Mouse (Mus musculus): ENCODE results near the gene Eif2ak1. TPM values are rescaled to one million over a fixed set of nuclear protein-coding genes. Genes with fewer than 3 reads are reported as not detected.
"Not testable (repeated sequence)": the region's sequence is repeated elsewhere in the genome, so short reads cannot be mapped to it uniquely, and the experiment has no call there.

The Eif2ak1 gene
- polyA plus RNA-seq (2015; fragmentation: Nextera tagmentation; extraction: Ambion mirVana) = 46.3 and 46.8 TPM in 2 replicates

GRCm38 (mm10) chr5:143817116-143817930 lies at the start of gene Eif2ak1:
Gene Eif2ak1, plus strand, starts transcription at chr5:143817788.
- under 1% methylated on average over 37 of the region's 37 CpGs for WGBS
- Histone ChIP-seq H3K9me3 (no peaks in the 10 kb centered on the region), H3K27ac (peak within 1 kb of the TSS; percentile 22; the same call in 1 of the 2 replicates), H3K4me3 (peak within 1 kb of the TSS; percentile 77), H3K36me3 (no peaks in the 10 kb centered on the region), H3K27me3 (no peaks in the 10 kb centered on the region), H3K4me2 (replicated peaks) (peak within 1 kb of the TSS; percentile 79), H3K4me1 (peaks cover 14% of the 10 kb centered on the region), H3K9ac (peak within 1 kb of the TSS; percentile 87)
- peak; percentile 99 for ATAC-seq (ENCODE audit: low FRiP score, low read depth)

GRCm38 (mm10) chr5:143781951-143782350 lies 35.6 kb upstream of the Eif2ak1 start:
- no peak overlapping the region for H3K4me3 ChIP-seq

GRCm38 (mm10) chr5:143785391-143785790 lies 32.2 kb upstream of the Eif2ak1 start:
- Histone ChIP-seq H3K4me3 (no peak overlapping the region), H3K9ac (no peak overlapping the region), H3K27ac (no peak overlapping the region), H3K9me3 (0 out of 2 replicates have a peak, but pooled peaks cover 4% of the 10 kb centered on the region), H3K27me3 (no peaks in the 10 kb centered on the region), H3K36me3 (no peaks in the 10 kb centered on the region), H3K4me1 (no peaks in the 10 kb centered on the region), H3K4me2 (replicated peaks) (no peak overlapping the region)
- 86% methylated on average over 6 of the region's 6 CpGs for WGBS
- no peak for ATAC-seq (ENCODE audit: low FRiP score, low read depth)

More at GRCm38 (mm10) chr5:143781951-143782350, 35.6 kb upstream of the Eif2ak1 start:
- no peak for ATAC-seq (ENCODE audit: low FRiP score, low read depth)
- H3K27ac ChIP-seq = no peak overlapping the region
- no peak overlapping the region for H3K9ac ChIP-seq
- no peaks in the 10 kb centered on the region for H3K4me1 ChIP-seq
- no peaks in the 10 kb centered on the region for H3K27me3 ChIP-seq
- WGBS = 84% methylated on average over 8 of the region's 8 CpGs
- H3K4me2 ChIP-seq (replicated peaks) = no peak overlapping the region
- H3K36me3 ChIP-seq = no peaks in the 10 kb centered on the region
- 0 out of 2 replicates have a peak, but pooled peaks cover 4% of the 10 kb centered on the region for H3K9me3 ChIP-seq

- not testable (repeated sequence) for H3K4me1 ChIP-seq; H3K9ac ChIP-seq; H3K36me3 ChIP-seq; H3K27ac ChIP-seq; H3K4me2 ChIP-seq (replicated peaks); H3K27me3 ChIP-seq; H3K9me3 ChIP-seq; H3K4me3 ChIP-seq; ATAC-seq (ENCODE audit: low FRiP score, low read depth)
- 83% methylated on average over 6 of the region's 6 CpGs for WGBS
These were observed 16.4 kb upstream of the Eif2ak1 start for GRCm38 (mm10) chr5:143801216-143801615.

GRCm38 (mm10) chr5:143804056-143804765 lies 13.4 kb upstream of the Eif2ak1 start:
- no peak overlapping the region for H3K27ac ChIP-seq
- no peaks in the 10 kb centered on the region for H3K27me3 ChIP-seq
- H3K36me3 ChIP-seq = no peaks in the 10 kb centered on the region
- no peaks in the 10 kb centered on the region for H3K4me1 ChIP-seq
- H3K4me2 ChIP-seq (replicated peaks) = no peak overlapping the region
- H3K4me3 ChIP-seq = no peak overlapping the region
- H3K9me3 ChIP-seq = no peaks in the 10 kb centered on the region
- ATAC-seq (ENCODE audit: low FRiP score, low read depth) = no peak
- WGBS = 88% methylated on average over 18 of the region's 18 CpGs
- H3K9ac ChIP-seq = no peak overlapping the region

- Histone ChIP-seq H3K36me3 (no peaks in the 10 kb centered on the region), H3K27me3 (no peaks in the 10 kb centered on the region), H3K4me3 (no peak overlapping the region), H3K9me3 (no peaks in the 10 kb centered on the region), H3K9ac (no peak overlapping the region), H3K4me1 (no peaks in the 10 kb centered on the region), H3K27ac (no peak overlapping the region), H3K4me2 (replicated peaks) (no peak overlapping the region)
- ATAC-seq (ENCODE audit: low FRiP score, low read depth) = no peak
- 70% methylated on average over 3 of the region's 3 CpGs for WGBS
These were observed 10.3 kb upstream of the Eif2ak1 start for GRCm38 (mm10) chr5:143807268-143807667.

DNA sequence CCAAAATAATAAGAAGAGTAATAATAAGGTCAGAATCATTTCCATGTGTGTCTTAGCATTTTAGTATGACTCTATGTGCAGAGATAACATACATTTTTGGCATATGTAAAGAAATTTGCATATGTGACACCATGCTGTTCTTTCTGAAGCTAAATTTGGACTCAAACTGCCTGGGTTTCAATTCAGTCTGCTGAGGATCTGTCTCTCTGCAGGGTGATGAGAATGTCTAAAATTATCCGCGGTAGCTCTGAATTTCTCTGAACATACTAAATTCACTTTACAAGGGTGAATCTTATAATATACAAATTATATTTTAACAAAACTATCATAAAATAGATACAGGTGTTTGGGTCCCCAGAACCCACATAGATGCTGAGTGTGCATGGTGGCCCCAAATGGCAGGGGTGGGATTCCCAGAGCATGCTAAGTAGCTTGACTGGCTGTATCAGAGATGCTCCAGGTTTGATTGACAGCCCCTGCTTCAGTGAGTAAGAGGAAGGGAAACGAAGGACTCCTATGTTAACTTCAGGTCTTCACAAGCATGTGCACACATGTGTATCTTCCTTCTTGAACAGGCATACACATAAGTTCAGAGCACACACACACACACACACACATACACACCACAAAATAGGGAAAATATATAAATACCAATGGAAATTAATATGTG lies 8.0 kb upstream of the Eif2ak1 start:
- Histone ChIP-seq H3K4me3 (no peak overlapping the region), H3K27me3 (no peaks in the 10 kb centered on the region), H3K4me2 (replicated peaks) (no peak overlapping the region), H3K9me3 (no peaks in the 10 kb centered on the region), H3K9ac (no peak overlapping the region), H3K27ac (no peak overlapping the region), H3K36me3 (no peaks in the 10 kb centered on the region), H3K4me1 (no peaks in the 10 kb centered on the region)
- no peak for ATAC-seq (ENCODE audit: low FRiP score, low read depth)
- WGBS = 86% methylated on average over 3 of the region's 3 CpGs

DNA sequence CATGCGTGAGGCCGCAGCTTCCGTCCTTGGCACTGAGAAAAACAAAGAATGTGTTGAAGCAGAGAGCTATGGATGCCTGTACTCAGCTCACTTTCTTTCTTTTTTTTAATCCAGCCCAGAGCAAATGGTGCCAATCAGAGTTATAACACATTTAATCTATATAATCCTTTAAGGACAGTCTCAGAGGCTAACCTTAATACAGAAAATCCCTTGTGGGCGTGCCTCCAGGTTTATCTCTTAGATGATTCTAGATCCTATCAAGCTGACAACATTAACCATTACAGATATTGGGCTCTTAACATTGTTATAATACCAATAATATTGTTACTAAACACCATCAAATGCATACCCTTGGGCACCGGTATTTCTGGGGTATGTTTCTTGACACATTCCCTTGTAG lies 5.9 kb upstream of the Eif2ak1 start:
- 88% methylated on average over 5 of the region's 5 CpGs for WGBS
- no peak overlapping the region for H3K9ac ChIP-seq
- H3K36me3 ChIP-seq = no peaks in the 10 kb centered on the region
- no peak overlapping the region for H3K4me2 ChIP-seq (replicated peaks)
- H3K27me3 ChIP-seq = no peaks in the 10 kb centered on the region
- ATAC-seq (ENCODE audit: low FRiP score, low read depth) = no peak
- no peak overlapping the region for H3K27ac ChIP-seq
- no peaks in the 10 kb centered on the region for H3K9me3 ChIP-seq
- H3K4me3 ChIP-seq = no peak overlapping the region
- H3K4me1 ChIP-seq = no peaks in the 10 kb centered on the region

DNA sequence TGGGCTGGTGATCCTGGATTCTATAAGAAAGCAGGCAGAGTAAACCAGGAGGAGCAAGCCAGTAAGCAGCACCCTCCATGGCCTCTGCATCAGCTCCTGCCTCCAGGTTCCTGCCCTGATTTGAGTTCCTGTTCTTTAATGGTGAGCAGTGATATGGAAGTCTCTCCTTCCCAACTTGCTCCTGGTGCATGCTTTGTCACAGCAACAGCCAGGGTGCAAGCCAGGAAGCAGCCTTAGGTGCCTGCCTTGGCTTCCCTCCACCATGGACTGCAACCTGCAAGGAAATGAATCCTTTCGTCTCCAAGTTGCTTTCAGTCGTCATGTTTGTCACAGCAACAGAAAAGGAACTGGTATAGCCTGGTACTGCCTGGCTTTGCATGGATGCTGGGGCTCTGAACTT lies 3.0 kb upstream of the Eif2ak1 start:
- Histone ChIP-seq H3K36me3 (no peaks in the 10 kb centered on the region), H3K4me2 (replicated peaks) (no peak overlapping the region), H3K9ac (no peak overlapping the region), H3K9me3 (no peaks in the 10 kb centered on the region), H3K4me3 (no peak overlapping the region), H3K4me1 (peaks cover 14% of the 10 kb centered on the region), H3K27ac (no peak overlapping the region), H3K27me3 (no peaks in the 10 kb centered on the region)
- no peak for ATAC-seq (ENCODE audit: low FRiP score, low read depth)
- WGBS = 78% methylated on average over 2 of the region's 2 CpGs

DNA sequence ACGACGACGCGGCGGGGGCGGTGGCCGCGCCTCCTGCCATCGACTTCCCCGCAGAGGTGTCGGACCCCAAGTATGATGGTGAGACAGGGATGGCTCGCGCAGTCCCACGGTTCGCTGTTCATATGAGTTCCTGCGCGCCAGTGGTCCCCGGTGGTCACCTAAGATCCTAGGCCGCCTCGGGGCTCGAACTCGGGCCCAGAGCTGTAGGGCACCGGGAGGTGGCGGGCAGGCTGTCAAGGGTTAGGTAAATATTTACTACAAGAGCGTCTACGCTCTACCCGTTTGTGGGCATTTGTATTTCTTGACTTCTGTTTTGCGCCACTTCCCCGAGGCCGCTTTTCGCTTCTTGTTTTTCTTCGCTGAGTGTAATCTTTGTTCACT lies 333 bp downstream of the Eif2ak1 start:
- H3K4me1 ChIP-seq = peaks cover 14% of the 10 kb centered on the region
- no peak overlapping the region for H3K27ac ChIP-seq
- H3K27me3 ChIP-seq = no peaks in the 10 kb centered on the region
- peak overlapping the region; percentile 79 for H3K4me2 ChIP-seq (replicated peaks)
- ATAC-seq (ENCODE audit: low FRiP score, low read depth) = peak; percentile 79
- H3K36me3 ChIP-seq = no peaks in the 10 kb centered on the region
- peak overlapping the region; percentile 87 for H3K9ac ChIP-seq
- under 1% methylated on average over 32 of the region's 32 CpGs for WGBS
- H3K9me3 ChIP-seq = no peaks in the 10 kb centered on the region
- peak overlapping the region; percentile 77 for H3K4me3 ChIP-seq

GRCm38 (mm10) chr5:143818461-143818860 lies 873 bp downstream of the Eif2ak1 start:
- Histone ChIP-seq H3K4me3 (peak overlapping the region; percentile 77), H3K4me1 (peaks cover 14% of the 10 kb centered on the region), H3K27ac (no peak overlapping the region), H3K4me2 (replicated peaks) (peak overlapping the region; percentile 79), H3K9me3 (no peaks in the 10 kb centered on the region), H3K9ac (peak overlapping the region; percentile 87), H3K27me3 (no peaks in the 10 kb centered on the region), H3K36me3 (no peaks in the 10 kb centered on the region)
- 14% methylated on average over 10 of the region's 10 CpGs for WGBS
- no peak for ATAC-seq (ENCODE audit: low FRiP score, low read depth)

DNA sequence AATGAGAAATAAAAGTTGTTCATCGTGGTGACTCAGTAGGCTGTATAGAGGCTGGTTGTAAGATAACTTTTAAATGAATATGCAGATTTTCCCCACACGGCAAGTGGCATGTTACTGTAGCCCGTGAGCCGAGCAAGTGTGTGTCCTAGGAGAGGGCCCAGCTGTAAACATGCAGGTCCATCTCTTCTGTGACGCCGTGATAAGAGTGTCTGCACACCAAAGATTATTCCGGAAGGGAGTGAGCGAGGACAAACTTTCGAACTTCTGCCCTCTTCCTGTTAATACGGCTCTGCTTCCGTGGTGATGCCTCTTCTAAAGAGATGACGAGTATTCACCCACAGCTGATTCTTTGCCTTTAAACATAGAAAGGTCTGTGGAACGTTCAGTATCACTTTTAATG lies 1.4 kb downstream of the Eif2ak1 start:
- 81% methylated on average over 13 of the region's 13 CpGs for WGBS
- peaks cover 14% of the 10 kb centered on the region for H3K4me1 ChIP-seq
- H3K27me3 ChIP-seq = no peaks in the 10 kb centered on the region
- peak overlapping the region; percentile 39 for H3K9ac ChIP-seq
- no peak for ATAC-seq (ENCODE audit: low FRiP score, low read depth)
- peak overlapping the region; percentile 77; the same call in 1 of the 2 replicates for H3K4me3 ChIP-seq
- H3K27ac ChIP-seq = no peak overlapping the region
- H3K9me3 ChIP-seq = no peaks in the 10 kb centered on the region
- peak overlapping the region; percentile 79 for H3K4me2 ChIP-seq (replicated peaks)
- no peaks in the 10 kb centered on the region for H3K36me3 ChIP-seq
